Comparison of ENCODE assay signal across 9 mouse cellular contexts in genomic region chr11:31874071-31874470, GRCm38 (mm10). TPM values are rescaled to one million over a fixed set of nuclear protein-coding genes. Genes with fewer than 3 reads are reported as not detected.
DNase-seq lines count a peak whose midpoint lies in the region; ATAC-seq and TF ChIP-seq lines count a peak whose summit lies in the region.
"Had no signal": no experiment of that assay in that cellular context is flagged by ENCODE, and none has a peak within 500 bp of the region (broad histone marks: within the 10 kb centered on the region; RNA-seq: fewer than 3 reads in every experiment).

No protein-coding gene starts in this region.

- TF ChIP-seq CTCF in MEL (IDR thresholded peaks at IDR 0.05 in 2 of 3, conservative IDR thresholded peaks at IDR 0.05 in 1 of 3; ENCODE audit: control insufficient read depth in 1 of 3, insufficient read depth in 1 of 3, low read depth in 2 of 3, low read length in 3 of 3, poor library complexity in 1 of 3, severe bottlenecking in 1 of 3): no peak
- TF ChIP-seq CTCF in forebrain, postnatal 0 days (IDR thresholded peaks at IDR 0.05; ENCODE audit: low read depth): no peak

- TF ChIP-seq RAD21 in MEL (IDR thresholded peaks at IDR 0.05; ENCODE audit: low read depth, low read length): no peak

- peaks cover 16% of the 10 kb centered on the region for H3K79me2 ChIP-seq in MEL (ENCODE audit: control insufficient read depth, insufficient read depth, low read length, poor library complexity)
- peaks cover 82% of the 10 kb centered on the region for H3K79me2 ChIP-seq in macrophage (ENCODE audit: inconsistent target)

- no peak for TF ChIP-seq POLR2A in MEL (IDR thresholded peaks at IDR 0.05; ENCODE audit: control insufficient read depth in 1 of 2, insufficient read depth in 1 of 2, low read depth in 1 of 2, low read length in 2 of 2, poor library complexity in 1 of 2)

- peak overlapping the region in 1 of 2 experiments; percentile 89; a peak in 2 of 4 replicates for H3K4me3 ChIP-seq in heart, embryonic 14.5 days (ENCODE audit: control insufficient read depth in 1 of 2, insufficient read depth in 1 of 2, low read depth in 1 of 2, low read length in 2 of 2)
- H3K4me3 ChIP-seq in MEL (ENCODE audit: control insufficient read depth in 1 of 2, insufficient read depth in 1 of 2, low read depth in 2 of 2, low read length in 2 of 2) (no peak overlapping the region), macrophage (ENCODE audit: inconsistent target) (peak overlapping the region; percentile 95)
- peak overlapping the region; percentile 97 for H3K4me3 ChIP-seq in forebrain, postnatal 0 days (ENCODE audit: low read depth, low read length)

- H3K4me1 ChIP-seq in heart, embryonic 14.5 days (ENCODE audit: control insufficient read depth in 2 of 2, insufficient read depth in 2 of 2, low read length in 2 of 2): peaks cover 0 to 18% of the 10 kb centered on the region in 2 experiments; a peak in 3 of 4 replicates
- H3K4me1 ChIP-seq in MEL (ENCODE audit: control insufficient read depth in 1 of 2, insufficient read depth in 2 of 2, low read length in 2 of 2): peaks cover 13 to 27% of the 10 kb centered on the region in 2 experiments
- peaks cover 13% of the 10 kb centered on the region; the same call in 1 of the 2 replicates for H3K4me1 ChIP-seq in forebrain, postnatal 0 days (ENCODE audit: insufficient read depth)

- 29% methylated on average over 2 of the region's 2 CpGs for WGBS in heart, embryonic 14.5 days
- 52% methylated on average over 2 of the region's 2 CpGs for WGBS in forebrain, postnatal 0 days
- no CpG with 5 or more reads among the region's 2 CpGs for WGBS in macrophage (ENCODE audit: missing documents)

- no peak overlapping the region for H3K27ac ChIP-seq in heart, embryonic 14.5 days (replicated peaks in 1 of 2; ENCODE audit: control insufficient read depth in 1 of 2, insufficient read depth in 1 of 2, low read depth in 2 of 2, low read length in 2 of 2)
- H3K27ac ChIP-seq in MEL (ENCODE audit: control insufficient read depth, low read depth, low read length) (no peak overlapping the region), macrophage (no peak overlapping the region)
- no peak overlapping the region for H3K27ac ChIP-seq in forebrain, postnatal 0 days (ENCODE audit: low read depth, low read length)

- intact Hi-C loops in heart, postnatal 36 days (cut with DNase I): loop anchor here (2.0 to 5.0 kb wide), 2 partner anchors 17 to 162 kb away; no protein-coding TSS in a partner anchor

- peak overlapping the region; percentile 82 for H3K4me2 ChIP-seq in heart, embryonic 14.5 days (ENCODE audit: low read length)
- H3K4me2 ChIP-seq in forebrain, postnatal 0 days (ENCODE audit: low read depth): peak overlapping the region; percentile 86

- H3K27me3 ChIP-seq in heart, embryonic 14.5 days (ENCODE audit: control insufficient read depth, insufficient read depth, low read length): no peaks in the 10 kb centered on the region
- H3K27me3 ChIP-seq in MEL (ENCODE audit: control insufficient read depth in 1 of 2, insufficient read depth in 2 of 2, low read length in 2 of 2): no peaks in the 10 kb centered on the region
- H3K27me3 ChIP-seq in forebrain, postnatal 0 days (ENCODE audit: insufficient read depth, low read length): no peaks in the 10 kb centered on the region

- H3K9me3 ChIP-seq in heart, embryonic 14.5 days (ENCODE audit: control insufficient read depth, low read length): no peaks in the 10 kb centered on the region
- H3K9me3 ChIP-seq in MEL (replicated peaks; ENCODE audit: insufficient read depth, low read length): no peaks in the 10 kb centered on the region
- H3K9me3 ChIP-seq in forebrain, postnatal 0 days (ENCODE audit: low read length): no peaks in the 10 kb centered on the region

- no peak for DNase-seq in heart, postnatal 36 days
- no peak for DNase-seq in MEL (ENCODE audit: low read depth, low spot score)
- no peak for DNase-seq in forebrain, postnatal 0 days
- DNase-seq in right cerebral cortex, postnatal 10 days (ENCODE audit: low spot score in 2 of 2): no peak
- DNase-seq in cerebellum, adult 11 months: no peak
- DNase-seq: gastrocnemius, postnatal 10 days had no signal

- H3K36me3 ChIP-seq in heart, embryonic 14.5 days (ENCODE audit: control insufficient read depth, insufficient read depth, low read length): no peaks in the 10 kb centered on the region; the same call in 1 of the 2 replicates
- H3K36me3 ChIP-seq in MEL (ENCODE audit: control insufficient read depth in 1 of 2, insufficient read depth in 2 of 2, low read length in 2 of 2) (peaks cover 0 to 33% of the 10 kb centered on the region in 2 experiments; a peak in 2 of 4 replicates), macrophage (ENCODE audit: inconsistent target) (no peaks in the 10 kb centered on the region)
- H3K36me3 ChIP-seq in forebrain, postnatal 0 days (ENCODE audit: insufficient read depth): no peaks in the 10 kb centered on the region

- ATAC-seq in heart, embryonic 14.5 days (ENCODE audit: insufficient number of reproducible peaks, insufficient read depth, low FRiP score, low read depth): no peak
- no peak for ATAC-seq in forebrain, postnatal 0 days
- no peak for ATAC-seq in frontal cortex, adult (ENCODE audit: low TSS enrichment)

- peak overlapping the region; percentile 72 for H3K9ac ChIP-seq in heart, embryonic 14.5 days (ENCODE audit: low read length)
- peak overlapping the region; percentile 12; the same call in 1 of the 2 replicates for H3K9ac ChIP-seq in MEL (ENCODE audit: control insufficient read depth, low read depth, low read length, poor library complexity, severe bottlenecking)
- peak overlapping the region; percentile 85; the same call in 1 of the 2 replicates for H3K9ac ChIP-seq in forebrain, postnatal 0 days

- no peak for TF ChIP-seq EP300 in MEL (IDR thresholded peaks at IDR 0.05; ENCODE audit: low read depth in 1 of 2, low read length in 2 of 2)

TF ChIP-seq in MEL, 35 proteins besides CTCF, POLR2A, EP300 and RAD21:
- no peak for TF ChIP-seq CHD1 (IDR thresholded peaks at IDR 0.05; ENCODE audit: low read depth, low read length)
- TF ChIP-seq NRF1 (IDR thresholded peaks at IDR 0.05; ENCODE audit: insufficient read depth, low read depth, low read length, poor library complexity, severe bottlenecking): no peak
- TF ChIP-seq MYB (IDR thresholded peaks at IDR 0.05; ENCODE audit: low read depth, low read length): no peak
- no peak for TF ChIP-seq MAZ (IDR thresholded peaks at IDR 0.05; ENCODE audit: low read depth, low read length)
- no peak for TF ChIP-seq SMC3 (IDR thresholded peaks at IDR 0.05; ENCODE audit: low read depth, low read length)
- TF ChIP-seq MAFK (IDR thresholded peaks at IDR 0.05; ENCODE audit: borderline replicate concordance, low read depth, low read length): no peak
- no peak for TF ChIP-seq MAX (IDR thresholded peaks at IDR 0.05; ENCODE audit: low read length)
- no peak for TF ChIP-seq RCOR1 (IDR thresholded peaks at IDR 0.05; ENCODE audit: low read depth, low read length)
- no peak for TF ChIP-seq KAT2A (conservative IDR thresholded peaks at IDR 0.05; ENCODE audit: low read depth, low read length)
- no peak for TF ChIP-seq ZMIZ1 (IDR thresholded peaks at IDR 0.05; ENCODE audit: low read depth, low read length)
- TF ChIP-seq POLR2AphosphoS5 (IDR thresholded peaks at IDR 0.05; ENCODE audit: borderline replicate concordance, low read depth, low read length): no peak
- TF ChIP-seq MYC (IDR thresholded peaks at IDR 0.05; ENCODE audit: low read depth, low read length): no peak
- no peak for TF ChIP-seq TBP (IDR thresholded peaks at IDR 0.05; ENCODE audit: low read depth, low read length)
- no peak for TF ChIP-seq MEF2A (IDR thresholded peaks at IDR 0.05; ENCODE audit: extremely low read depth, insufficient replicate concordance, low read depth, low read length, poor library complexity, severe bottlenecking)
- TF ChIP-seq SIN3A (IDR thresholded peaks at IDR 0.05; ENCODE audit: low read length): no peak
TF ChIP-seq in MEL: peak in this region for 0.

RNA-seq across cellular contexts. Expression of gene Cpeb4, which starts 2.1 kb away (rescaled TPM):
- polyA plus RNA-seq in heart, embryonic 14.5 days (2014; fragmentation: Nextera tagmentation; extraction: Ambion mirVana): 14.8 and 15.4 TPM in 2 replicates
- total RNA-seq in heart, postnatal 36 days (2021): 100 to 1,000 TPM in 1 of 2 experiments, 10 to 100 TPM in 1; 86.7 to 102 TPM
- total RNA-seq in MEL (2012; rRNA removed): 3.4 and 3.8 TPM in 2 replicates
- polyA plus RNA-seq in MEL (2012; ENCODE audit: insufficient read depth in 1 of 2, insufficient read length in 2 of 2, low read depth in 1 of 2, low replicate concordance in 2 of 2, missing spikeins in 1 of 2): 1 to 10 TPM in 1 of 2 experiments, not detected in 1; 4.9 TPM
- 70.4 and 102 TPM in 2 replicates for total RNA-seq in forebrain, postnatal 0 days (2014; rRNA removed)
- polyA plus RNA-seq in forebrain, postnatal 0 days (2015; fragmentation: Nextera tagmentation; extraction: Ambion mirVana): 10.0 and 14.2 TPM in 2 replicates
- total RNA-seq in macrophage (2018; cell fraction: chromatin; rRNA removed): 100 to 1,000 TPM; 226 to 637 (median 363) TPM
- 100 to 1,000 TPM in 22 of 26 experiments, 10 to 100 TPM in 4; 88.7 to 350 (median 158) TPM for total RNA-seq in macrophage (2018; cell fraction: cytosol; rRNA removed)
- total RNA-seq in macrophage (2018; cell fraction: nucleus; rRNA removed): 100 to 1,000 TPM; 168 to 626 (median 424) TPM
- polyA plus RNA-seq in macrophage (2018): 64.0 to 87.9 TPM (median 68.8 TPM) in 3 replicates

Comparison
In these comparisons a context has a peak if more than half of its experiments do, and no peak if none do; other contexts are left out.
1. H3K4me3 ChIP-seq: peak in forebrain, postnatal 0 days (single experiment) and macrophage (single experiment); none in MEL (0 of 2).
2. H3K9ac ChIP-seq: peak in every context shown above with its lines; median percentile 85 in forebrain, postnatal 0 days; 72 in heart, embryonic 14.5 days; 12 in MEL.